Mouse (Mus musculus): ENCODE results near the gene Etl4. TPM values are rescaled to one million over a fixed set of nuclear protein-coding genes. Genes with fewer than 3 reads are reported as not detected.

The Etl4 gene
- polyA plus RNA-seq, 1 experiment: 7.4 TPM

GRCm38 (mm10) chr2:20203011-20203410, 293.4 kb downstream of the Etl4 start:
- Histone ChIP-seq H3K4me3 (no peak overlapping the region), H3K79me2 (ENCODE audit: control insufficient read depth, insufficient read depth) (no peaks in the 10 kb centered on the region), H3ac (ENCODE audit: control insufficient read depth, insufficient read length) (no peak overlapping the region), H3K4me2 (ENCODE audit: low read depth) (no peak overlapping the region), H3K36me3 (ENCODE audit: control insufficient read depth, insufficient read depth) (no peaks in the 10 kb centered on the region), H3K27me3 (ENCODE audit: control insufficient read depth, insufficient read depth, insufficient read length) (no peaks in the 10 kb centered on the region)
- TF ChIP-seq POLR2AphosphoS2 (IDR thresholded peaks at IDR 0.05; ENCODE audit: insufficient read length, low read depth): no peak
- no peak for TF ChIP-seq REST (IDR thresholded peaks at IDR 0.05; ENCODE audit: insufficient read depth, insufficient read length)
- TF ChIP-seq MYOD1 (IDR thresholded peaks at IDR 0.05; ENCODE audit: control insufficient read depth in 1 of 3, insufficient read length in 2 of 3, low read depth in 2 of 3): no peak
- no peak for TF ChIP-seq E2F4 (IDR thresholded peaks at IDR 0.05; ENCODE audit: insufficient read depth)

GRCm38 (mm10) chr2:20206647-20207046, 297.1 kb downstream of the Etl4 start:
- H3K4me3 ChIP-seq: no peak overlapping the region
- no peaks in the 10 kb centered on the region for H3K36me3 ChIP-seq (ENCODE audit: control insufficient read depth, insufficient read depth)
- H3ac ChIP-seq (ENCODE audit: control insufficient read depth, insufficient read length): no peak overlapping the region
- no peaks in the 10 kb centered on the region for H3K27me3 ChIP-seq (ENCODE audit: control insufficient read depth, insufficient read depth, insufficient read length)
- no peaks in the 10 kb centered on the region for H3K79me2 ChIP-seq (ENCODE audit: control insufficient read depth, insufficient read depth)
- no peak for TF ChIP-seq TCF3 (IDR thresholded peaks at IDR 0.05; ENCODE audit: insufficient read length, low read depth)
- TF ChIP-seq REST (IDR thresholded peaks at IDR 0.05; ENCODE audit: insufficient read depth, insufficient read length): no peak
- no peak for TF ChIP-seq MYOD1 (IDR thresholded peaks at IDR 0.05; ENCODE audit: control insufficient read depth in 1 of 3, insufficient read length in 2 of 3, low read depth in 2 of 3)
- TF ChIP-seq POLR2A (IDR thresholded peaks at IDR 0.05; ENCODE audit: insufficient read length, low read depth): no peak
- no peak for TF ChIP-seq TCF12 (IDR thresholded peaks at IDR 0.05; ENCODE audit: insufficient read depth, poor library complexity, severe bottlenecking)
- TF ChIP-seq MAX (IDR thresholded peaks at IDR 0.05; ENCODE audit: low read depth): no peak
- no peak for TF ChIP-seq USF1 (IDR thresholded peaks at IDR 0.05; ENCODE audit: low read depth)
- no peak for TF ChIP-seq POLR2AphosphoS2 (IDR thresholded peaks at IDR 0.05; ENCODE audit: insufficient read length, low read depth)
- no peak for TF ChIP-seq SRF (IDR thresholded peaks at IDR 0.05; ENCODE audit: control insufficient read depth, insufficient read length, low read depth)
- no peak for TF ChIP-seq E2F4 (IDR thresholded peaks at IDR 0.05; ENCODE audit: insufficient read depth)
- TF ChIP-seq MYOG (IDR thresholded peaks at IDR 0.05; ENCODE audit: control insufficient read depth in 1 of 3, insufficient read depth in 1 of 3, insufficient read length in 2 of 3, low read depth in 2 of 3): no peak
- TF ChIP-seq CEBPB (IDR thresholded peaks at IDR 0.05; ENCODE audit: insufficient read depth, poor library complexity, severe bottlenecking): no peak
- no peak overlapping the region for H3K4me2 ChIP-seq (ENCODE audit: low read depth)

- no peak for TF ChIP-seq SRF (IDR thresholded peaks at IDR 0.05; ENCODE audit: control insufficient read depth, insufficient read length, low read depth)
- no peak for TF ChIP-seq MYOD1 (IDR thresholded peaks at IDR 0.05; ENCODE audit: control insufficient read depth in 1 of 3, insufficient read length in 2 of 3, low read depth in 2 of 3)
- no peak for TF ChIP-seq CEBPB (IDR thresholded peaks at IDR 0.05; ENCODE audit: insufficient read depth, poor library complexity, severe bottlenecking)
- TF ChIP-seq USF1 (IDR thresholded peaks at IDR 0.05; ENCODE audit: low read depth): no peak
- no peak for TF ChIP-seq POLR2AphosphoS2 (IDR thresholded peaks at IDR 0.05; ENCODE audit: insufficient read length, low read depth)
- no peak for TF ChIP-seq TCF12 (IDR thresholded peaks at IDR 0.05; ENCODE audit: insufficient read depth, poor library complexity, severe bottlenecking)
- TF ChIP-seq TCF3 (IDR thresholded peaks at IDR 0.05; ENCODE audit: insufficient read length, low read depth): no peak
- TF ChIP-seq MAX (IDR thresholded peaks at IDR 0.05; ENCODE audit: low read depth): no peak
- TF ChIP-seq REST (IDR thresholded peaks at IDR 0.05; ENCODE audit: insufficient read depth, insufficient read length): no peak
- TF ChIP-seq MYOG (IDR thresholded peaks at IDR 0.05; ENCODE audit: control insufficient read depth in 1 of 3, insufficient read depth in 1 of 3, insufficient read length in 2 of 3, low read depth in 2 of 3): no peak
- TF ChIP-seq E2F4 (IDR thresholded peaks at IDR 0.05; ENCODE audit: insufficient read depth): no peak
- TF ChIP-seq POLR2A (IDR thresholded peaks at IDR 0.05; ENCODE audit: insufficient read length, low read depth): no peak
- Histone ChIP-seq H3K27me3 (ENCODE audit: control insufficient read depth, insufficient read depth, insufficient read length) (no peaks in the 10 kb centered on the region), H3K4me2 (ENCODE audit: low read depth) (no peak overlapping the region), H3K79me2 (ENCODE audit: control insufficient read depth, insufficient read depth) (no peaks in the 10 kb centered on the region), H3ac (ENCODE audit: control insufficient read depth, insufficient read length) (no peak overlapping the region), H3K36me3 (ENCODE audit: control insufficient read depth, insufficient read depth) (no peaks in the 10 kb centered on the region), H3K4me3 (no peak overlapping the region)
Observed at GRCm38 (mm10) chr2:20208683-20209194, 299.2 kb downstream of the Etl4 start.

GRCm38 (mm10) chr2:20209359-20209758, 299.8 kb downstream of the Etl4 start:
- H3K79me2 ChIP-seq (ENCODE audit: control insufficient read depth, insufficient read depth): no peaks in the 10 kb centered on the region
- TF ChIP-seq USF1 (IDR thresholded peaks at IDR 0.05; ENCODE audit: low read depth) (no peak), SRF (IDR thresholded peaks at IDR 0.05; ENCODE audit: control insufficient read depth, insufficient read length, low read depth) (no peak), TCF3 (IDR thresholded peaks at IDR 0.05; ENCODE audit: insufficient read length, low read depth) (no peak), MYOG (IDR thresholded peaks at IDR 0.05; ENCODE audit: control insufficient read depth in 1 of 3, insufficient read depth in 1 of 3, insufficient read length in 2 of 3, low read depth in 2 of 3) (no peak)
- H3K27me3 ChIP-seq (ENCODE audit: control insufficient read depth, insufficient read depth, insufficient read length): no peaks in the 10 kb centered on the region
- no peak overlapping the region for H3K4me3 ChIP-seq
- H3K4me2 ChIP-seq (ENCODE audit: low read depth): no peak overlapping the region
- no peaks in the 10 kb centered on the region for H3K36me3 ChIP-seq (ENCODE audit: control insufficient read depth, insufficient read depth)
- no peak overlapping the region for H3ac ChIP-seq (ENCODE audit: control insufficient read depth, insufficient read length)

- H3K27me3 ChIP-seq (ENCODE audit: control insufficient read depth, insufficient read depth, insufficient read length): no peaks in the 10 kb centered on the region
- no peak overlapping the region for H3K4me2 ChIP-seq (ENCODE audit: low read depth)
- H3K4me3 ChIP-seq: no peak overlapping the region
- H3ac ChIP-seq (ENCODE audit: control insufficient read depth, insufficient read length): no peak overlapping the region
- no peaks in the 10 kb centered on the region for H3K79me2 ChIP-seq (ENCODE audit: control insufficient read depth, insufficient read depth)
- TF ChIP-seq USF1 (IDR thresholded peaks at IDR 0.05; ENCODE audit: low read depth) (no peak), MYOD1 (IDR thresholded peaks at IDR 0.05; ENCODE audit: control insufficient read depth in 1 of 3, insufficient read length in 2 of 3, low read depth in 2 of 3) (no peak)
- no peaks in the 10 kb centered on the region for H3K36me3 ChIP-seq (ENCODE audit: control insufficient read depth, insufficient read depth)
Observed at GRCm38 (mm10) chr2:20216275-20216674, 306.7 kb downstream of the Etl4 start.

Measured in myocyte (in vitro differentiated cells).